Mouse (Mus musculus) kidney, postnatal 0 days (tissue): ENCODE measurements around the gene Ppp3ca. TPM values are rescaled to one million over a fixed set of nuclear protein-coding genes. Genes with fewer than 3 reads are reported as not detected.

Experiments used
- ATAC-seq: fragments of 200-750 bp; cut with Nextera tagmentation; replicated peaks from 2 replicates; pipeline ENCODE4 v1.8.0; 2017; ENCODE audit warnings: low read depth, moderate number of reproducible peaks, moderate TSS enrichment, moderate library complexity; ENCODE audit not compliant: low FRiP score
- DNase-seq: peaks from one replicate; pipeline ENCODE4 v3.0.0-alpha.2; 2016; ENCODE audit warnings: low spot score
- H3K27ac ChIP-seq: fragments of 300-500 bp; sonication (generic); 2 replicates; pipeline ENCODE4 v1.5.1; 2014; ENCODE audit warnings: mild to moderate bottlenecking
- H3K27me3 ChIP-seq: fragments of 300-500 bp; sonication (generic); 2 replicates; pipeline ENCODE4 v1.6.1; 2014; ENCODE audit warnings: low read length, mixed read lengths; ENCODE audit not compliant: insufficient read depth
- H3K36me3 ChIP-seq: fragments of 300-500 bp; sonication (generic); 2 replicates; pipeline ENCODE4 v1.6.1; 2014; ENCODE audit warnings: low read length, mixed read lengths; ENCODE audit not compliant: insufficient read depth
- H3K4me1 ChIP-seq: fragments of 300-500 bp; sonication (generic); replicated peaks from 2 replicates; pipeline ENCODE4 v1.6.1; 2014; ENCODE audit warnings: antibody characterized with exemption, low read length, mixed read lengths; ENCODE audit not compliant: insufficient read depth
- H3K4me2 ChIP-seq: fragments of 300-500 bp; sonication (generic); 2 replicates; pipeline ENCODE4 v1.6.1; 2014; ENCODE audit warnings: mild to moderate bottlenecking, low read length, moderate library complexity, mixed read lengths
- H3K4me3 ChIP-seq: fragments of 300-500 bp; sonication (generic); replicated peaks from 2 replicates; pipeline ENCODE4 v1.5.1; 2014; ENCODE audit warnings: low read depth, low read length
- H3K9ac ChIP-seq: fragments of 300-500 bp; sonication (generic); 2 replicates; pipeline ENCODE4 v1.6.1; 2014; ENCODE audit warnings: low read depth, low read length
- H3K9me3 ChIP-seq: fragments of 300-500 bp; sonication (generic); replicated peaks from 2 replicates; pipeline ENCODE4 v1.6.1; 2016; ENCODE audit warnings: low read length, inconsistent platforms, mixed read lengths
- CTCF ChIP-seq: IDR thresholded peaks from 2 replicates; pipeline ENCODE4 v1.5.1; 2016; ENCODE audit warnings: antibody characterized with exemption, low read depth, mild to moderate bottlenecking, moderate library complexity
- WGBS: fragments of 180-500 bp; shearing (Covaris S2); extraction: QIAGEN DNeasy Blood & Tissue Kit; methylation state at CpG from one replicate; pipeline ENCODE4 v1.1.7; 2014; 5-methylcytosine and 5-hydroxymethylcytosine counted together
- polyA plus RNA-seq: library from polyadenylated mRNA; unstranded; fragments of >200 nt; fragmentation: Nextera tagmentation; extraction: Ambion mirVana; gene quantifications from 2 replicates; pipeline ENCODE4 v1.2.1, GENCODE M21; 2015

The Ppp3ca gene
- polyA plus RNA-seq, 1 experiment from 2014 or later: 66.1 TPM

GRCm38 (mm10) chr3:136748761-136749476 lies 79.0 kb downstream of the Ppp3ca start:
- Histone ChIP-seq H3K9me3 (no peaks in the 10 kb centered on the region), H3K27ac (no peak overlapping the region), H3K4me1 (no peaks in the 10 kb centered on the region), H3K36me3 (no peaks in the 10 kb centered on the region), H3K9ac (no peak overlapping the region), H3K4me3 (no peak overlapping the region), H3K27me3 (no peaks in the 10 kb centered on the region), H3K4me2 (no peak overlapping the region)
- no peak for TF ChIP-seq CTCF
- ATAC-seq (no peak), DNase-seq (no peak)
- WGBS: 93% methylated on average over 6 of the region's 6 CpGs

GRCm38 (mm10) chr3:136749477-136749797 lies 79.5 kb downstream of the Ppp3ca start:
- no peak for ATAC-seq
- Histone ChIP-seq H3K27me3 (no peaks in the 10 kb centered on the region), H3K36me3 (no peaks in the 10 kb centered on the region), H3K27ac (no peak overlapping the region), H3K4me2 (no peak overlapping the region), H3K9me3 (no peaks in the 10 kb centered on the region), H3K4me3 (no peak overlapping the region), H3K4me1 (no peaks in the 10 kb centered on the region), H3K9ac (no peak overlapping the region)
- TF ChIP-seq CTCF: no peak
- DNase-seq: no peak

- no peaks in the 10 kb centered on the region for H3K36me3 ChIP-seq
- H3K27me3 ChIP-seq: no peaks in the 10 kb centered on the region
- DNase-seq (no peak), ATAC-seq (no peak)
- WGBS: 81% methylated on average over 2 of the region's 2 CpGs
- no peaks in the 10 kb centered on the region for H3K4me1 ChIP-seq
- H3K9ac ChIP-seq: no peak overlapping the region
- no peak overlapping the region for H3K4me3 ChIP-seq
- no peak overlapping the region for H3K27ac ChIP-seq
- TF ChIP-seq CTCF: no peak
- H3K9me3 ChIP-seq: no peaks in the 10 kb centered on the region
- no peak overlapping the region for H3K4me2 ChIP-seq
Measured at GRCm38 (mm10) chr3:136749951-136750350, 80.0 kb downstream of the Ppp3ca start.

- Histone ChIP-seq H3K27ac (no peak overlapping the region), H3K4me3 (no peak overlapping the region), H3K9me3 (no peaks in the 10 kb centered on the region), H3K4me2 (no peak overlapping the region), H3K9ac (no peak overlapping the region), H3K4me1 (no peaks in the 10 kb centered on the region), H3K27me3 (no peaks in the 10 kb centered on the region), H3K36me3 (no peaks in the 10 kb centered on the region)
- TF ChIP-seq CTCF: no peak
- ATAC-seq (no peak), DNase-seq (no peak)
- 33% methylated on average over 5 of the region's 5 CpGs for WGBS
Measured at GRCm38 (mm10) chr3:136752126-136752716, 82.3 kb downstream of the Ppp3ca start.

DNA sequence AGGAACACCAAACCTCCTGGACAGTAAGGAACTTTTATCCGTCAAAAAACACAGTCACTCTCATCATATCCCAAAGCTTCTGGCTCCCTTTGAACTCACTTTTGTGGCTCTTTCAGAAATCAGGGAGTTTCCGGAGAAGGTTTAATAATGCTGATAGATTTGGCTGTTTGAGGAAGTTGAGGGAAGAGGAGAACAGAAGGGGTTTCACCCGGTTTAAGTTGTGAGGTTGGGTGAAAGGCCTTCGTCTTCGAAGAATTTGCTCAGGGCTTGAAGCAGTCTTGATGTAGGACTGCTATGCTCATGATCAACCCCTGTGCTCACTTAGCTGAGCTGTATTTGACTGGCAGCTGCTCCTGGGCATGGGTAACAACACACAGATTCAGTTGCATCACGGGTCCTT lies 86.2 kb downstream of the Ppp3ca start:
- Histone ChIP-seq H3K4me1 (no peaks in the 10 kb centered on the region), H3K4me2 (no peak overlapping the region), H3K27ac (no peak overlapping the region), H3K9me3 (no peaks in the 10 kb centered on the region), H3K9ac (no peak overlapping the region), H3K4me3 (no peak overlapping the region), H3K36me3 (no peaks in the 10 kb centered on the region), H3K27me3 (no peaks in the 10 kb centered on the region)
- no peak for TF ChIP-seq CTCF
- ATAC-seq (no peak), DNase-seq (no peak)
- 84% methylated on average over 6 of the region's 6 CpGs for WGBS

- Histone ChIP-seq H3K9ac (no peak overlapping the region), H3K27me3 (no peaks in the 10 kb centered on the region), H3K4me2 (no peak overlapping the region), H3K4me3 (no peak overlapping the region), H3K27ac (no peak overlapping the region), H3K9me3 (no peaks in the 10 kb centered on the region), H3K4me1 (no peaks in the 10 kb centered on the region), H3K36me3 (no peaks in the 10 kb centered on the region)
- 94% methylated on average over 12 of the region's 12 CpGs for WGBS
- no peak for DNase-seq
- no peak for TF ChIP-seq CTCF
- no peak for ATAC-seq
Measured at GRCm38 (mm10) chr3:136759446-136759845, 89.5 kb downstream of the Ppp3ca start.
